22 mouse cellular contexts compared by ENCODE assay signal in the genomic region with DNA sequence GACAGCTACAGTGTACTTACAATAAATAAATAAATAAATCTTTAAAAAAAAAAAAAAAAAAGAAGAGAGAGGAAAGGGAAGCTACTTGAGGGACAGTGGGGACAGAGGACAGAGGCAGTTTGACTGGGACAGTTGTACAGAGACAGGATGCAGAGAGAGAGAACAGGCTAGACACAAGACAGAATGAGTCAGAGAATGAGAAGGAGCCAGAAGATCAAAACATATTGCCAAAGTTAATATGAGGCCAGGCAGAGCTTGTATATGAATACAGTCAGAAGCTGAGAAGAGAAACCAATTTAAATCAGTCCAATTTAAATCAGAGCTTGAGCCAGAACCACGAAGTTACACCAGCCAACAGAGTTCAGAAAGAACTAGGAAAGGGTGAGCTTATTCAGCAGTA. TPM values are rescaled to one million over a fixed set of nuclear protein-coding genes. Genes with fewer than 3 reads are reported as not detected.
DNase-seq lines count a peak whose midpoint lies in the region; ATAC-seq and TF ChIP-seq lines count a peak whose summit lies in the region.
"Had no signal": no experiment of that assay in that cellular context is flagged by ENCODE, and none has a peak within 500 bp of the region (broad histone marks: within the 10 kb centered on the region; RNA-seq: fewer than 3 reads in every experiment).

No protein-coding gene starts in this region.

- in situ Hi-C loops in CH12.LX (cut with MboI; ENCODE audit: low pct_ligation_motif_present, low pct_unique_long_range_greater_than_20kb, low sequenced_read_pairs) = no loop called here

- H3K36me3 ChIP-seq in CH12.LX (replicated peaks in 1 of 2; ENCODE audit: control insufficient read depth in 1 of 2, insufficient read depth in 1 of 2, low read length in 1 of 2) = peaks cover 9 to 17% of the 10 kb centered on the region in 2 experiments
- peaks cover 17% of the 10 kb centered on the region for H3K36me3 ChIP-seq in kidney, embryonic 15.5 days

- H3K4me3 ChIP-seq in gastrocnemius, adult 2 months = no peak overlapping the region
- H3K4me3 ChIP-seq in CH12.LX (replicated peaks in 1 of 3; ENCODE audit: low read depth in 2 of 3, low read length in 2 of 3, poor library complexity in 1 of 3) = no peak overlapping the region
- no peak overlapping the region for H3K4me3 ChIP-seq in bone marrow macrophage, adult 2 months (ENCODE audit: insufficient read depth, low read length)
- no peak overlapping the region for H3K4me3 ChIP-seq in kidney, embryonic 15.5 days (replicated peaks)
- H3K4me3 ChIP-seq: embryonic facial prominence, embryonic 13.5 days; erythroblast, embryonic 14.5 days; heart, embryonic 13.5 days; hindbrain, embryonic 13.5 days had no signal

- dilution Hi-C loops in CH12.LX (cut with MboI; ENCODE audit: extremely low pct_ligation_motif_present, extremely low pct_unique_long_range_greater_than_20kb, low sequenced_read_pairs) = no loop called here

- no peak for TF ChIP-seq CTCF in gastrocnemius, adult 2 months (IDR thresholded peaks at IDR 0.05)
- TF ChIP-seq CTCF in CH12.LX (conservative IDR thresholded peaks at IDR 0.05 in 1 of 2, IDR thresholded peaks at IDR 0.05 in 1 of 2; ENCODE audit: low read depth in 2 of 2, low read length in 2 of 2) = no peak
- TF ChIP-seq CTCF in bone marrow macrophage, adult 2 months (IDR thresholded peaks at IDR 0.05; ENCODE audit: low read depth, low read length) = no peak

- no peaks in the 10 kb centered on the region for H3K79me2 ChIP-seq in CH12.LX (replicated peaks; ENCODE audit: control insufficient read depth, extremely low read depth, insufficient read depth, poor library complexity, severe bottlenecking)

- H3K27ac ChIP-seq in gastrocnemius, adult 2 months = peak overlapping the region; percentile 24
- no peak overlapping the region for H3K27ac ChIP-seq in CH12.LX (ENCODE audit: insufficient read depth, low read depth)
- H3K27ac ChIP-seq in bone marrow macrophage, adult 2 months (ENCODE audit: insufficient read depth, low read depth, low read length) = peak overlapping the region; percentile 45
- no peak overlapping the region for H3K27ac ChIP-seq in kidney, embryonic 15.5 days
- H3K27ac ChIP-seq: embryonic facial prominence, embryonic 13.5 days; heart, embryonic 13.5 days; hindbrain, embryonic 13.5 days; hindbrain, postnatal 0 days had no signal

- H3K4me2 ChIP-seq in CH12.LX (ENCODE audit: insufficient read depth, low read depth, poor library complexity, severe bottlenecking) = no peak overlapping the region
- H3K4me2 ChIP-seq in kidney, embryonic 15.5 days = no peak overlapping the region
- H3K4me2 ChIP-seq: embryonic facial prominence, embryonic 13.5 days; heart, embryonic 13.5 days; hindbrain, embryonic 13.5 days had no signal

- peaks cover 2% of the 10 kb centered on the region for H3K27me3 ChIP-seq in CH12.LX (replicated peaks)
- H3K27me3 ChIP-seq in kidney, embryonic 15.5 days = no peaks in the 10 kb centered on the region
- H3K27me3 ChIP-seq: embryonic facial prominence, embryonic 13.5 days; heart, embryonic 13.5 days; hindbrain, embryonic 13.5 days had no signal

- no peak overlapping the region; the same call in 1 of the 2 replicates for H3K9ac ChIP-seq in CH12.LX (ENCODE audit: insufficient read depth, low read depth)
- H3K9ac ChIP-seq in kidney, embryonic 15.5 days = no peak overlapping the region
- H3K9ac ChIP-seq: embryonic facial prominence, embryonic 13.5 days; heart, embryonic 13.5 days; hindbrain, embryonic 13.5 days had no signal

- TF ChIP-seq EP300 in CH12.LX (IDR thresholded peaks at IDR 0.05; ENCODE audit: low read length) = no peak

- no peak for TF ChIP-seq POLR2A in CH12.LX (IDR thresholded peaks at IDR 0.05; ENCODE audit: low read depth, low read length)
- TF ChIP-seq POLR2A in bone marrow macrophage, adult 2 months (IDR thresholded peaks at IDR 0.05; ENCODE audit: borderline replicate concordance, low read depth, low read length) = no peak

- H3K4me1 ChIP-seq in CH12.LX (ENCODE audit: control insufficient read depth in 1 of 2, insufficient read depth in 2 of 2) = peaks cover 0 to 26% of the 10 kb centered on the region in 2 experiments; a peak in 2 of 4 replicates
- peaks cover 38% of the 10 kb centered on the region for H3K4me1 ChIP-seq in bone marrow macrophage, adult 2 months (ENCODE audit: control insufficient read depth, insufficient read depth, low read length)
- peaks cover 29% of the 10 kb centered on the region for H3K4me1 ChIP-seq in kidney, embryonic 15.5 days

- no peaks in the 10 kb centered on the region for H3K9me3 ChIP-seq in CH12.LX (replicated peaks; ENCODE audit: low read length)
- no peaks in the 10 kb centered on the region for H3K9me3 ChIP-seq in kidney, embryonic 15.5 days (replicated peaks)
- H3K9me3 ChIP-seq: embryonic facial prominence, embryonic 13.5 days; G1E; heart, embryonic 13.5 days; hindbrain, embryonic 13.5 days had no signal

- no peak for DNase-seq in gastrocnemius, adult 2 months
- no peak for DNase-seq in gastrocnemius, postnatal 10 days
- DNase-seq in CH12.LX (ENCODE audit: extremely low read depth) = no peak
- DNase-seq in urinary bladder, postnatal 25 days (ENCODE audit: low spot score) = no peak
- DNase-seq: adrenal gland, postnatal 14 days; cerebellum, adult 18-20 months; cerebellum, adult 9-11 months; cerebellum, postnatal 36 days; gastrocnemius, postnatal 36 days; heart, adult 11 months; heart, postnatal 10 days; kidney, adult 11 months had no signal

- intact Hi-C loops in gastrocnemius, adult 2 months (cut with DNase I) = no loop called here

- 67% methylated on average over 1 of the region's 1 CpGs for WGBS in kidney, embryonic 15.5 days

- ATAC-seq in kidney, embryonic 15.5 days (replicated peaks; ENCODE audit: low FRiP score) = no peak
- no peak for ATAC-seq in frontal cortex, adult (ENCODE audit: low TSS enrichment)
- ATAC-seq: forebrain, embryonic 16.5 days; hindbrain, postnatal 0 days had no signal

- no peak for TF ChIP-seq RAD21 in CH12.LX (IDR thresholded peaks at IDR 0.05; ENCODE audit: low read depth, low read length)

TF ChIP-seq in CH12.LX, 34 proteins besides CTCF, POLR2A, EP300 and RAD21:
- TF ChIP-seq ETS1 (conservative IDR thresholded peaks at IDR 0.05; ENCODE audit: low read depth, low read length) = no peak
- TF ChIP-seq ZNF384 (IDR thresholded peaks at IDR 0.05; ENCODE audit: low read depth, low read length) = peak; percentile 31; the same call in 1 of the 2 replicates
- no peak for TF ChIP-seq MAFK (IDR thresholded peaks at IDR 0.05; ENCODE audit: insufficient replicate concordance, low read length)
- no peak for TF ChIP-seq UBTF (IDR thresholded peaks at IDR 0.05; ENCODE audit: low read depth, low read length)
- no peak for TF ChIP-seq MXI1 (IDR thresholded peaks at IDR 0.05; ENCODE audit: low read depth, low read length)
- no peak for TF ChIP-seq GABPA (IDR thresholded peaks at IDR 0.05; ENCODE audit: insufficient replicate concordance, low read depth, low read length)

RNA-seq across cellular contexts. Expression of gene B4galt3, which starts 1.8 kb away (rescaled TPM):
- total RNA-seq in gastrocnemius, adult 2 months (2021) = 10 to 100 TPM; 12.1 to 12.5 TPM
- total RNA-seq in gastrocnemius, postnatal 10 days (2021) = 10 to 100 TPM; 11.0 to 17.6 TPM
- total RNA-seq in CH12.LX (2012; rRNA removed) (27.4 and 27.8 TPM in 2 replicates), CH12.LX (2014; rRNA removed) (18.3 and 19.3 TPM in 2 replicates)
- 23.1 TPM in 2 replicates for polyA plus RNA-seq in CH12.LX (2012; ENCODE audit: insufficient read length, low read depth)
- polyA plus RNA-seq in bone marrow macrophage, adult 2 months (2012; ENCODE audit: insufficient read depth, insufficient read length, missing spikeins) = 40.4 and 46.1 TPM in 2 replicates
- 80.4 and 94.3 TPM in 2 replicates for polyA plus RNA-seq in kidney, embryonic 15.5 days (2015; fragmentation: Nextera tagmentation; extraction: Ambion mirVana)

RNA-seq across cellular contexts. Expression of gene Ppox, which starts 12.6 kb away (rescaled TPM):
- 1 to 10 TPM; 7.9 to 8.6 TPM for total RNA-seq in gastrocnemius, adult 2 months (2021)
- 10 to 100 TPM; 11.6 to 15.1 TPM for total RNA-seq in gastrocnemius, postnatal 10 days (2021)
- total RNA-seq in CH12.LX (2012; rRNA removed) = 12.4 and 13.6 TPM in 2 replicates
- 10.5 and 13.7 TPM in 2 replicates for total RNA-seq in CH12.LX (2014; rRNA removed)
- 13.9 and 15.1 TPM in 2 replicates for polyA plus RNA-seq in CH12.LX (2012; ENCODE audit: insufficient read length, low read depth)
- 28.1 and 38.1 TPM in 2 replicates for polyA plus RNA-seq in bone marrow macrophage, adult 2 months (2012; ENCODE audit: insufficient read depth, insufficient read length, missing spikeins)
- 63.0 and 65.4 TPM in 2 replicates for polyA plus RNA-seq in kidney, embryonic 15.5 days (2015; fragmentation: Nextera tagmentation; extraction: Ambion mirVana)

RNA-seq across cellular contexts. Expression of gene Ndufs2, which starts 17.2 kb away (rescaled TPM):
- total RNA-seq in gastrocnemius, adult 2 months (2021) = 1,000 to 10,000 TPM; 1,014 to 1,063 TPM
- 100 to 1,000 TPM; 468 to 578 TPM for total RNA-seq in gastrocnemius, postnatal 10 days (2021)
- total RNA-seq in CH12.LX (2012; rRNA removed) (244 and 265 TPM in 2 replicates), CH12.LX (2014; rRNA removed) (239 and 242 TPM in 2 replicates)
- polyA plus RNA-seq in CH12.LX (2012; ENCODE audit: insufficient read length, low read depth) = 242 and 264 TPM in 2 replicates
- polyA plus RNA-seq in bone marrow macrophage, adult 2 months (2012; ENCODE audit: insufficient read depth, insufficient read length, missing spikeins) = 122 and 131 TPM in 2 replicates
- 276 and 283 TPM in 2 replicates for polyA plus RNA-seq in kidney, embryonic 15.5 days (2015; fragmentation: Nextera tagmentation; extraction: Ambion mirVana)

RNA-seq across cellular contexts. Expression of gene Adamts4, which starts 18.1 kb away (rescaled TPM):
- total RNA-seq in gastrocnemius, adult 2 months (2021) = under 1 TPM; 0.15 to 0.73 TPM
- 1 to 10 TPM; 3.9 to 8.0 TPM for total RNA-seq in gastrocnemius, postnatal 10 days (2021)
- total RNA-seq in CH12.LX (2012; rRNA removed) (0.13 and 0.25 TPM in 2 replicates), CH12.LX (2014; rRNA removed) (0.04 and 0.08 TPM in 2 replicates)
- polyA plus RNA-seq in CH12.LX (2012; ENCODE audit: insufficient read length, low read depth) = 0.09 and 0.19 TPM in 2 replicates
- polyA plus RNA-seq in bone marrow macrophage, adult 2 months (2012; ENCODE audit: insufficient read depth, insufficient read length, missing spikeins) = 0.21 TPM in 1 of 2 replicates, not detected in the other
- 10.7 and 11.6 TPM in 2 replicates for polyA plus RNA-seq in kidney, embryonic 15.5 days (2015; fragmentation: Nextera tagmentation; extraction: Ambion mirVana)
- polyA plus RNA-seq: erythroblast, embryonic 14.5 days had no signal

RNA-seq across cellular contexts. Expression of gene Usp21, which starts 19.4 kb away (rescaled TPM):
- total RNA-seq in gastrocnemius, adult 2 months (2021) = 10 to 100 TPM; 15.8 to 18.7 TPM
- total RNA-seq in gastrocnemius, postnatal 10 days (2021) = 10 to 100 TPM; 15.3 to 19.7 TPM
- 13.1 and 14.2 TPM in 2 replicates for total RNA-seq in CH12.LX (2012; rRNA removed)
- total RNA-seq in CH12.LX (2014; rRNA removed) = 7.1 and 8.5 TPM in 2 replicates
- polyA plus RNA-seq in CH12.LX (2012; ENCODE audit: insufficient read length, low read depth) = 34.3 and 37.6 TPM in 2 replicates
- 45.1 and 53.8 TPM in 2 replicates for polyA plus RNA-seq in bone marrow macrophage, adult 2 months (2012; ENCODE audit: insufficient read depth, insufficient read length, missing spikeins)
- polyA plus RNA-seq in kidney, embryonic 15.5 days (2015; fragmentation: Nextera tagmentation; extraction: Ambion mirVana) = 87.7 and 97.8 TPM in 2 replicates

Comparison
In these comparisons a context has a peak if more than half of its experiments do, and no peak if none do; other contexts are left out.
1. H3K27ac ChIP-seq: peak in gastrocnemius, adult 2 months (single experiment) and bone marrow macrophage, adult 2 months (single experiment); none in CH12.LX (single experiment) and kidney, embryonic 15.5 days (single experiment).